Mouse (Mus musculus) ES-E14 (cell line): ENCODE measurements around the gene Zfp869.

Experiments
- CHD2 ChIP-seq: IDR thresholded peaks from 2 replicates; pipeline ENCODE4 v1.6.1; 2014; ENCODE audit warnings: mild to moderate bottlenecking, low read depth, low read length, inconsistent platforms
- HCFC1 ChIP-seq: IDR thresholded peaks from 2 replicates; pipeline ENCODE4 v1.6.1; 2012; ENCODE audit warnings: low read length, inconsistent platforms, borderline replicate concordance; ENCODE audit not compliant: insufficient read depth
- MAFK ChIP-seq: IDR thresholded peaks from 2 replicates; pipeline ENCODE4 v1.6.1; 2014; ENCODE audit warnings: mild to moderate bottlenecking, low read depth, low read length, inconsistent platforms; ENCODE audit not compliant: insufficient read depth
- ZC3H11A ChIP-seq: IDR thresholded peaks from 2 replicates; pipeline ENCODE4 v1.6.1; 2012; ENCODE audit warnings: low read depth, mild to moderate bottlenecking, inconsistent platforms, low read length, borderline replicate concordance
- ZNF384 ChIP-seq: IDR thresholded peaks from 2 replicates; pipeline ENCODE4 v1.6.1; 2012; ENCODE audit warnings: low read depth, low read length, inconsistent platforms

- no peak for TF ChIP-seq CHD2
- no peak for TF ChIP-seq ZNF384
- no peak for TF ChIP-seq ZC3H11A
- no peak for TF ChIP-seq HCFC1
- TF ChIP-seq MAFK = no peak
Observed at GRCm38 (mm10) chr8:69717232-69717580, 6.7 kb upstream of the Zfp869 start.
